Mouse (Mus musculus) bone marrow macrophage, adult 2 months (primary cell): ENCODE data around the gene Mfsd4b3.

ENCODE experiments used
- CTCF ChIP-seq: IDR thresholded peaks from 2 replicates; pipeline ENCODE4 v1.5.1; 2012; ENCODE audit warnings: low read depth, mild to moderate bottlenecking, low read length, moderate library complexity
- POLR2A ChIP-seq: IDR thresholded peaks from 2 replicates; pipeline ENCODE4 v1.6.1; 2012; ENCODE audit warnings: mild to moderate bottlenecking, low read depth, low read length, borderline replicate concordance

DNA sequence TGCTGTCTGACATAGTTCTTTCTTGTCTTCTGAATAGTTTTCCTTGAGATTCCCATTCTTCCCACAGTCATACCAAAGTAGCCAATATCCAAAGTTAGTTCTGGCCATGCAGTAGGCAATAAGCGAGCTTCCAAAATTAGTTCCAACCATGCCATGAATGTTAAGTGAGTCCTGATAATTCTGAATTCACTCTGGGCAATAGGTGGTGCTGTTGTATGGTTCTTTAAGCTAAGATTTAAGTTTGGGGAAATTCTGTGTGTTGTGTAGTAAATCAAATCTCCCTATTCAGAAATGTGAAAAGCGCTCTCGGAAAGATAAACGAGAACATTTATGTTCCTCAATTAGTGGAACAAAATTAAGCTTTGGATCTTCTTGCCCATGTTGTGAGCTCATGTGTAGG is 1.7 kb downstream of the Mfsd4b3 start:
- TF ChIP-seq CTCF: no peak
- no peak for TF ChIP-seq POLR2A
